Mouse (Mus musculus) limb, embryonic 12.5 days (tissue): ENCODE results near the gene Nlrp5. TPM values are rescaled to one million over a fixed set of nuclear protein-coding genes. Genes with fewer than 3 reads are reported as not detected.
"Not testable (repeated sequence)": the region's sequence is repeated elsewhere in the genome, so short reads cannot be mapped to it uniquely, and the experiment has no call there.

Experiments
- ATAC-seq: fragments of 200-750 bp; cut with Nextera tagmentation; 2 replicates; pipeline ENCODE4 v1.8.0; 2017; ENCODE audit warnings: low read depth, moderate TSS enrichment; ENCODE audit not compliant: insufficient number of reproducible peaks, insufficient read depth, low FRiP score, low TSS enrichment
- H3K27ac ChIP-seq: fragments of 300-500 bp; sonication (generic); 2 replicates; pipeline ENCODE4 v1.5.1; 2016; ENCODE audit warnings: mild to moderate bottlenecking, moderate library complexity
- H3K27me3 ChIP-seq: fragments of 300-500 bp; sonication (generic); 2 replicates; pipeline ENCODE4 v1.6.1; 2016; ENCODE audit warnings: mild to moderate bottlenecking, moderate library complexity
- H3K36me3 ChIP-seq: fragments of 300-500 bp; sonication (generic); 2 replicates; pipeline ENCODE4 v1.6.1; 2016; ENCODE audit warnings: mild to moderate bottlenecking, moderate library complexity
- H3K4me1 ChIP-seq: fragments of 300-500 bp; sonication (generic); replicated peaks from 2 replicates; pipeline ENCODE4 v1.6.1; 2016
- H3K4me2 ChIP-seq: fragments of 300-500 bp; sonication (generic); 2 replicates; pipeline ENCODE4 v1.6.1; 2016; ENCODE audit warnings: mild to moderate bottlenecking, moderate library complexity
- H3K4me3 ChIP-seq: fragments of 300-500 bp; sonication (generic); replicated peaks from 2 replicates; pipeline ENCODE4 v1.5.1; 2016; ENCODE audit warnings: mild to moderate bottlenecking
- H3K9ac ChIP-seq: fragments of 300-500 bp; sonication (generic); replicated peaks from 2 replicates; pipeline ENCODE4 v1.6.1; 2016; ENCODE audit warnings: mild to moderate bottlenecking, moderate library complexity
- H3K9me3 ChIP-seq: fragments of 300-500 bp; sonication (generic); 2 replicates; pipeline ENCODE4 v1.6.1; 2016; ENCODE audit warnings: mild to moderate bottlenecking, moderate library complexity
- WGBS: fragments of 180-500 bp; shearing (Covaris S2); methylation state at CpG from one replicate; pipeline ENCODE4 v1.1.7; 2016; 5-methylcytosine and 5-hydroxymethylcytosine counted together
- microRNA-seq: library from miRNA; unstranded; fragments of <30 nt; microRNA quantifications from one replicate; pipeline ENCODE4, GENCODE M21; 2017
- polyA plus RNA-seq: library from polyadenylated mRNA; unstranded; fragments of >200 nt; fragmentation: Nextera tagmentation; extraction: Ambion mirVana; gene quantifications from 2 replicates; pipeline ENCODE4 v1.2.1, GENCODE M21; 2016

The Nlrp5 gene
- not detected in 2 replicates for polyA plus RNA-seq

DNA sequence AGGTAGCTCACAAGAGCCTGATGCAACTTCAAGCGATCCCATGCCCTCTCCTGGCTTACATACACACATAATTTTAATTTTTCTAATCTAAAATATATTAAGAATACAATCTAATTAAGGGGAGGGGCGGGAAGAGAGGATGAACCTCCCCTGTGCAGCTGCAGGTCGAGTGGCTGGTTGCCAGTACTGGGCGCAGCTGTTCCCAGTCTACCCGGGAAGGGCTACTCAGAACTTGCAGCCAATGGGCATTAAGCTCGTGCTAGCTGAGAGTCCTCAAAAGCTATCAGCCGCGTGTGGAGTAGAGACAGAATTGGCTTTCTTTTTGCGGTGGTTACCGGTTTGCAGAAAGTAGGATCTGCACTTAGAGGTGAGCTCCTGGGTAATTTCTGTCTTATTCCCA lies at the start of gene Nlrp5:
Nlrp5 (plus strand) TSS at position 301 of the 400 bp plus-strand sequence.
- H3K9me3 ChIP-seq: peaks cover 49% of the 10 kb centered on the region
- H3K9ac ChIP-seq: no peak within 1 kb of the TSS
- H3K27me3 ChIP-seq: no peaks in the 10 kb centered on the region
- H3K4me3 ChIP-seq: no peak within 1 kb of the TSS
- WGBS: 74% methylated on average over 10 of the region's 10 CpGs
- no peak for ATAC-seq
- H3K27ac ChIP-seq: no peak within 1 kb of the TSS
- H3K36me3 ChIP-seq: no peaks in the 10 kb centered on the region
- H3K4me1 ChIP-seq: no peaks in the 10 kb centered on the region
- no peak within 1 kb of the TSS for H3K4me2 ChIP-seq

GRCm38 (mm10) chr7:23358311-23358710 lies 27.4 kb upstream of the Nlrp5 start:
- not testable (repeated sequence) for H3K27me3 ChIP-seq, ATAC-seq, H3K9ac ChIP-seq, H3K4me3 ChIP-seq, H3K4me1 ChIP-seq, H3K4me2 ChIP-seq, H3K27ac ChIP-seq, H3K36me3 ChIP-seq
- H3K9me3 ChIP-seq: peaks cover 63% of the 10 kb centered on the region
- WGBS: 88% methylated on average over 13 of the region's 13 CpGs

GRCm38 (mm10) chr7:23470201-23470600 lies 84.5 kb downstream of the Nlrp5 start:
- 71% methylated on average over 3 of the region's 3 CpGs for WGBS
- H3K4me1 ChIP-seq, H3K27ac ChIP-seq, H3K27me3 ChIP-seq, ATAC-seq, H3K4me2 ChIP-seq, H3K9ac ChIP-seq, H3K4me3 ChIP-seq, H3K36me3 ChIP-seq: not testable (repeated sequence)
- H3K9me3 ChIP-seq: peaks cover 48% of the 10 kb centered on the region

- not testable (repeated sequence) for H3K4me1 ChIP-seq, H3K4me3 ChIP-seq, H3K9ac ChIP-seq, H3K27me3 ChIP-seq, H3K36me3 ChIP-seq, ATAC-seq, H3K4me2 ChIP-seq, H3K27ac ChIP-seq
- H3K9me3 ChIP-seq: peaks cover 46% of the 10 kb centered on the region
- WGBS: 65% methylated on average over 3 of the region's 3 CpGs
These were observed 85.1 kb downstream of the Nlrp5 start for GRCm38 (mm10) chr7:23470832-23471231.

DNA sequence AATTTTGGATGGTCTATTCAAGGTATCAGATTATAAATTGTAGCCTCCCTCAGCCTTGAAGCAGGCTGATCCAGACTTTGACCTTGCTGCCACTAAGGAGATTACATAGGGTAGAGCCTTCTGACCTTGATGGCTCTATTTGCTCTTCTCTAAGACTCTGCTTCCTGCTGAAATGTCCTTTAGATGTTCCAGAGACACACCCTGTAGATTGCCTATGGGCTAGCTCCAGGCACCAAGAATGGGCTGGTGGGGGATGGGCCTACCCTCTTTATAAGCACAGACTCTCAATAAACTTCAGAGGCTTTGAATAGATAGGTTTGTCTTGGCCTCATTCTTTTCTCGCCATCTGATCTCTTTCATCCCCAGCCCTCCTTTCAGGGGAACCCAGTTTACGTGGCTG lies 87.2 kb downstream of the Nlrp5 start:
- not testable (repeated sequence) for H3K9ac ChIP-seq, ATAC-seq, H3K4me3 ChIP-seq, H3K27ac ChIP-seq, H3K4me1 ChIP-seq, H3K4me2 ChIP-seq, H3K36me3 ChIP-seq, H3K27me3 ChIP-seq
- peaks cover 44% of the 10 kb centered on the region for H3K9me3 ChIP-seq
- WGBS: 69% methylated on average over 2 of the region's 2 CpGs

Small RNA genes within 50 kb of the gene (microRNA-seq; reads per million reads assigned to microRNA genes)
- gene Gm25196: not detected

Other genes starting within 250 kb of the Nlrp5 start
- not detected in 2 replicates for gene Gm10662, start 241.4 kb upstream of the Nlrp5 start, polyA plus RNA-seq
- gene Vmn1r165, start 168.6 kb upstream of the Nlrp5 start, polyA plus RNA-seq: not detected in 2 replicates
- gene Vmn1r166, start 134.2 kb upstream of the Nlrp5 start, polyA plus RNA-seq: not detected in 2 replicates
- gene Gm6902, start 107.0 kb upstream of the Nlrp5 start, polyA plus RNA-seq: not detected in 2 replicates
- gene Nlrp4e, start 84.7 kb upstream of the Nlrp5 start, polyA plus RNA-seq: not detected in 2 replicates
- gene Vmn1r167, start 121.3 kb downstream of the Nlrp5 start, polyA plus RNA-seq: not detected in 2 replicates
- gene Vmn1r168, start 153.8 kb downstream of the Nlrp5 start, polyA plus RNA-seq: not detected in 2 replicates
- not detected in 2 replicates for gene Vmn1r169, start 189.6 kb downstream of the Nlrp5 start, polyA plus RNA-seq
- not detected in 2 replicates for gene Vmn1r170, start 220.3 kb downstream of the Nlrp5 start, polyA plus RNA-seq
- not detected in 2 replicates for gene Vmn1r171, start 244.8 kb downstream of the Nlrp5 start, polyA plus RNA-seq